Mouse (Mus musculus) brown adipose tissue, adult 24 weeks (tissue): ENCODE data around the gene Gm49450. TPM values are rescaled to one million over a fixed set of nuclear protein-coding genes. Genes with fewer than 3 reads are reported as not detected.

Source experiments
- H3K27ac ChIP-seq: fragments of 200-500 bp; replicated peaks from 2 replicates; pipeline ENCODE4 v1.5.1; 2012; ENCODE audit warnings: low read depth, mild to moderate bottlenecking, low read length
- H3K4me1 ChIP-seq: fragments of 200-500 bp; 2 replicates; pipeline ENCODE4 v1.6.1; 2012; ENCODE audit warnings: low read length, mixed read lengths; ENCODE audit not compliant: control insufficient read depth, insufficient read depth, insufficient read length
- H3K4me3 ChIP-seq: fragments of 200-500 bp; 2 replicates; pipeline ENCODE4 v1.5.1; 2012; ENCODE audit warnings: low read depth, mild to moderate bottlenecking, low read length, moderate library complexity; ENCODE audit not compliant: insufficient read depth
- polyA plus RNA-seq: library from polyadenylated mRNA; stranded (reverse); fragments of >200 nt; gene quantifications from 2 replicates; pipeline ENCODE4 v1.2.4, GENCODE M21; 2012; ENCODE audit not compliant: missing spikeins, insufficient read depth, insufficient read length

Gm49450 gene
- polyA plus RNA-seq, result not detected in 2 replicates

GRCm38 (mm10) chr15:98953401-98954356 lies at the start of gene Gm49450, which contains the start of gene Tuba1a:
TSS of gene Gm49450 (minus strand) at chr15:98953551.
TSS of gene Tuba1a (minus strand) at chr15:98953703.
- Histone ChIP-seq H3K27ac (peak within 1 kb of the TSS; percentile 96), H3K4me3 (peak within 1 kb of the TSS; percentile 95), H3K4me1 (peaks cover 3% of the 10 kb centered on the region; the same call in 1 of the 2 replicates)

GRCm38 (mm10) chr15:99001451-99001931 lies 48.1 kb upstream of the Gm49450 start:
- Histone ChIP-seq H3K4me3 (peak overlapping the region; percentile 43), H3K4me1 (peaks cover 4% of the 10 kb centered on the region), H3K27ac (no peak overlapping the region)

DNA sequence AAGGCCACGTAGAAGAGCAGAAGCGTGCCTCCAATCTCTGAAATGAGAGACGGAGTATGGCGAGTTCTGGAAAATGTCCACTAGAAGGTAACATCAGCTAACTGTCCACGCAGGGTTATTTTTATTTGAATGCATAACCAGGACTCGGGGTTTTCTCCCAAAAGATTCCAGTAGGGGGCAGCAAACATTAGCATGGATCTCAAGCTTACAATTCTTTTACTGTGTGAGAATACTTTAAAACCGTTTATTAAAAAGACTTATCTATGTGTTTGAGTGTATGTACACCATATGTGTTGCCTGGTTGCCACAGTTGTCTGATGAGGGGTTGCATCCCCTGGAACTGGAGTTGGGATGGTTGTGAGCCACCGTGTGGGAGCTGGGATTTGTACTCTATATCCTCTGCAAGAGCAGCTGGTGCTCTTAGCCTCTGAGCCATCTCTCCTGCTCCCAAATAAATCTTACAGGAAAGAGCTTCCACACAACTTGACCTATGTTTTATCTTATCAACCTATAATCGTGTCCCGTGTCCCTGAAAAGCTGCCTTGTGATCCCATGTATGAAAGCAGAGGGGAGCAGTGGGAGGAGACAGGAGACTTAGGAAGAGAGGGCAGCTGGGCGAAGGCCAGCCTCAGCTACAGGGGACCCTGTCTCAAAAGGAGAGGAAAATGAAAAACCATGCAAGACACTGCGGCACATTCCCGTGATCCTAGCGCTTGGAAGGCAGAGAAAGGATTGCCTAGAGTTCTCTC lies 47.4 kb upstream of the Gm49450 start:
- H3K4me3 ChIP-seq, result peak overlapping the region; percentile 20; the same call in 1 of the 2 replicates
- no peak overlapping the region for H3K27ac ChIP-seq
- H3K4me1 ChIP-seq, result peaks cover 4% of the 10 kb centered on the region

DNA sequence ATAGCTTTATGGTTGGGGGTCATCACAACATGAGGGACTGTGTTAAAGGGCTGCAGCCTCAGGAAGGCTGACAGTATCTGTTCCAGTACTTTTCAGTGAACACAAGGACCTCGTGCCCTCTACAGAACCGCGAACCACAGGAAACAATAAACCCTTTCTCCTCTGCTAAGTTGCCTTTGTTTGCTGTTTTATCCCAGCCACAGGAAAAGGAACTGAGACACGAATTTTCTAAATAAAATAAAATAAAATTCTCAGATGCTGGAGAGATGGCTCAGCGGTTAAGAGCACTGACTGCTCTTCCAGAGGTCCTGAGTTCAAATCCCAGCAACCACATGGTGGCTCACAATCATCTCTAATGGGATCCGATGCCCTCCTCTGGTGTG lies 45.4 kb upstream of the Gm49450 start:
- Histone ChIP-seq H3K4me1 (peaks cover 4% of the 10 kb centered on the region), H3K4me3 (no peak overlapping the region), H3K27ac (no peak overlapping the region)

- no peak overlapping the region for H3K4me3 ChIP-seq
- peaks cover 4% of the 10 kb centered on the region for H3K4me1 ChIP-seq
- peak overlapping the region; percentile 3; the same call in 1 of the 2 replicates for H3K27ac ChIP-seq
Measured at GRCm38 (mm10) chr15:98997938-98998774, 44.8 kb upstream of the Gm49450 start.

DNA sequence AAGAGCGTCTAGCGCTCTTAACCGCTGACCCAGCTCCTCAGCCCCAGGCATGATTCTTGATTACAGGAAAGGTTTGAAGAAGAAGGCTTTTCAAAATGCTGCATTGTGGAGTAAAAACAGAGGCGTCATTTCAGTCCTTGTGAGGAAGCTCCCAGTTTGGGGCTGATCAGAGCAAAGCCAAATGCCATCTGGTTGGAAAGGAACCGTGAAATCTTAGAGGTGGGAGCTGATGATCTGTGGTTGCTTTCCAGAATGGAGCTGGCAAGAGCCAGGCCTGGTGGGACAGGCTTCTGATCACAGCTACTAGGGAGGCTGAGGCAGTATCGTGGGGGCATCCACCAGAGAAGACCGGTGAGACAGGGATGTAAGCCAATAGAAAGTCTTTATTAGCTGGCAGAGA lies 43.5 kb upstream of the Gm49450 start:
- H3K4me1 ChIP-seq, result peaks cover 10% of the 10 kb centered on the region
- H3K27ac ChIP-seq, result no peak overlapping the region
- H3K4me3 ChIP-seq, result no peak overlapping the region

DNA sequence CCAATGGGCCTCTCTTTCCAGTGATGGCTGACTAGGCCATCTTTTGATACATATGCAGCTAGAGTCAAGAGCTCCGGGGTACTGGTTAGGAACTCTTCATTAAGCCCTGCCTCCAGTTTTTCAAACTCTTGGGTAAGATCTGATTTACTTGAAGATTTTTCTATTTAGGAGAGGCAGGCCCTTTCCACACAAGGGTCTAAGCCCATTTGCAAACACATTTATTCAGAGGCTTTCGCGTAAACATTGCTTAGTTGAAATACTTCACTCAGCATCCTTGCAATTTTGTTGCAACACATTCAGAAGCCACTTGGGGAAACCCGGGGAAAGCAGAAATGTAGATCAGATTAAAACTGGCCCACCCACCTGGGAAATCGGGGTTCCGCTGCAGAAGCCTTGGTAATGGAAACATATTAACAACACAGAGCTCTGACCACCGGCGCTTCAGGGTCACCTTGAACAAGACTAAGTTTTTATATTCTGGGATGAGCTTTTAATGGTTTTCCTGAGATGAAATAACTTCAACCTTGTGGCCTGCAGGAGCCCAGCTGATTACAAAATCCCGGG lies 41.7 kb upstream of the Gm49450 start:
- no peak overlapping the region for H3K4me3 ChIP-seq
- peaks cover 16% of the 10 kb centered on the region for H3K4me1 ChIP-seq
- H3K27ac ChIP-seq, result no peak overlapping the region

GRCm38 (mm10) chr15:98993865-98994264 lies 40.5 kb upstream of the Gm49450 start:
- Histone ChIP-seq H3K27ac (no peak overlapping the region), H3K4me3 (no peak overlapping the region), H3K4me1 (peaks cover 16% of the 10 kb centered on the region)

GRCm38 (mm10) chr15:98993093-98993793 lies 39.9 kb upstream of the Gm49450 start:
- H3K4me3 ChIP-seq, result peak overlapping the region; percentile 65
- H3K27ac ChIP-seq, result peak overlapping the region; percentile 99
- H3K4me1 ChIP-seq, result peaks cover 22% of the 10 kb centered on the region

DNA sequence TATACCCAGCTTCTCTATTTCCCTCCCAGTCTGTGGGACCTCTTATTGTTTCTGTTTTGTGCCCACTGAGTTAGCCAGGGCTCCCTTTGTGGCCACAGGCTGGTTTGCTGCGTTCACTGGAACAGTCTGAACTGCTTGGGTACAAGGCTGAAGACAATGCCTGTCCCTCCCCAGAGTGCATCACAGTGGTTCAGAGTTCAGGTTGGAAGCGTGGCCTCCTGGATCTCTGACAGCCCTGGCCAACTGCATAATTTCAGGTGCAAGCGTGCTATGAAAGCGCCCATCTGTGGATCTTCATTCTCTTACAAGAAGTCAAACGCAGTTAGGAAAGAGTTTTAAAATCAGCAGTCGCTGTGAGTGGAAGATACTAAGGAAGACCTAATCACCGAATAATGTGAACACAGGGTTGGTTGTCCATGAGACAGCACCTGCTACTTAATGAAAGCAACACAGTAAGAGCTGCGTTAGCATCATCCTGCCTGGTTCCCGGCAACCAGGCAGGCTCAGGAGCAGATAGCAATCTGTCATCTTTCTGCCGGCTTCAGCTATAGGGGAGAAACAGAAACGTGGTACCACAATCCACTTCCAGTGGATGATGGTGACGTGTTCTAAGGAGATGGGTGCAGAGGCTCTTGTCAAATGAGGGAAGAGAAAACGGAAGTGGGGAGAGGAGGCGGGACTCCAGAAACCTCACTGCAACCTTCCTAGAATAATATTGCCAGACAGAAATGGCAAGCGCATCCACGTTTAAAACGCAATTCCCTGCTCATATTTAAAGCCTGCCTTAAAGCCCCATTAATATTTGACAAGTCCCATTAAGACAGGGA lies 38.9 kb upstream of the Gm49450 start:
- peak overlapping the region; percentile 45 for H3K4me3 ChIP-seq
- H3K27ac ChIP-seq, result peak overlapping the region; percentile 84
- peaks cover 20% of the 10 kb centered on the region for H3K4me1 ChIP-seq

GRCm38 (mm10) chr15:98991540-98992050 lies 38.2 kb upstream of the Gm49450 start:
- H3K4me1 ChIP-seq, result peaks cover 24% of the 10 kb centered on the region
- no peak overlapping the region for H3K4me3 ChIP-seq

DNA sequence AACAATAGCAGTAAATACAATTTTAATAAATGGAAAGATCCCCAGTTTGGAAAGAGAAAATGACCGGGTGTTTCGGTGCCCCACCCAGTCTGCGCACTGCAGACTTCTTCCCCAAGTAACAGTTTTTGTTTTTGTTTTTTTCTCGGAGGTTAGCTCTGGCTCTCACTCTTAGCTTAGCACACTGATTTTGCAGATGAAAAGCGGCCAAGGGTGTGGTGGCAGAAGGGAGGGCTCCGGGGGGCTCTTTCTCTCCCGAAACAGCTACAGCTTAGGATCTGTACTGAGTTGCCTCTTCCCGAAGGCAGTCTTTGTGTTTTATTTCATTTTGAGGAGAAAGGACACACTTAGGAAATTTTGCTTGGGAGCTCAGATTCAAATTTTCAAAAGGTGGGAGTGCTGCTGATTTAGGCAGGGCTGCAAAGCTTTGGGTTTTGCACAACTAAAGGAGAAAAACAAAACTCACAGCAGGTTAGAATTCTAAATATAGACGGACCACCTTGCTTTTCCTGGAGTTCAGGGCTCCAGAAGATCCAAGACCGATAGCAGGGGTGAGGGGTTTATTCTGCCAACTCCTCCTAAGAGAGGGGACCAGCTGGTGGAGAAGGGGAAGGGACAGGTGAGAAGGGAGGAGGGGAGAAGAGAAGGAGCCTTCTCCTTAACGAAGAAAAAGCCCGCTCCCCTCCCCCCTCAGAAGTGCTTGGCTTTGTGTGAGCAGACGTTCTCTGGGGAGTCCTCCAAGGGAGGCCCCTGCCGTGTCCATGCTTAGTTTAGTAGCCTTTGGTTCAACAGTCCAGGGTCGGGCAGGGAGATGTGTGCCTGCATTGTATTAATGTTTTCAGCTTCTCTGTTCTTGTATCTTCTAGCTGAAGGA lies 37.6 kb upstream of the Gm49450 start:
- Histone ChIP-seq H3K4me1 (peaks cover 24% of the 10 kb centered on the region), H3K4me3 (no peak overlapping the region), H3K27ac (peak overlapping the region; percentile 84)

More at GRCm38 (mm10) chr15:98991540-98992050, 38.2 kb upstream of the Gm49450 start:
- peak overlapping the region; percentile 84 for H3K27ac ChIP-seq
